Mouse (Mus musculus) intestine, embryonic 14.5 days (tissue): ENCODE results near the gene H2-DMa. TPM values are rescaled to one million over a fixed set of nuclear protein-coding genes. Genes with fewer than 3 reads are reported as not detected.
A peak's percentile ranks its signal among the peaks of the same experiment; 100 is the strongest.

Experiments
- ATAC-seq: fragments of 200-750 bp; cut with Nextera tagmentation; replicated peaks from 2 replicates; pipeline ENCODE4 v1.8.0; 2017; ENCODE audit warnings: low read depth, moderate number of reproducible peaks, moderate TSS enrichment, moderate library complexity; ENCODE audit not compliant: low FRiP score, low TSS enrichment
- DNase-seq: peaks from one replicate; pipeline ENCODE4 v3.0.0-alpha.2; 2018; ENCODE audit warnings: low spot score
- H3K27ac ChIP-seq: fragments of 300-500 bp; sonication (generic); 2 replicates; pipeline ENCODE4 v1.5.1; 2014; ENCODE audit warnings: low read depth, mild to moderate bottlenecking, control low read depth
- H3K27me3 ChIP-seq: fragments of 300-500 bp; sonication (generic); replicated peaks from 2 replicates; pipeline ENCODE4 v1.6.1; 2014; ENCODE audit warnings: low read length, control low read depth; ENCODE audit not compliant: control insufficient read depth, insufficient read depth
- H3K36me3 ChIP-seq: fragments of 300-500 bp; sonication (generic); 2 replicates; pipeline ENCODE4 v1.6.1; 2014; ENCODE audit warnings: low read length, control low read depth; ENCODE audit not compliant: control insufficient read depth, insufficient read depth
- H3K4me1 ChIP-seq: fragments of 300-500 bp; sonication (generic); replicated peaks from 2 replicates; pipeline ENCODE4 v1.6.1; 2014; ENCODE audit warnings: low read length, control low read depth, mixed read lengths; ENCODE audit not compliant: control insufficient read depth, insufficient read depth
- H3K4me2 ChIP-seq: fragments of 300-500 bp; sonication (generic); 2 replicates; pipeline ENCODE4 v1.6.1; 2014; ENCODE audit warnings: low read length
- H3K4me3 ChIP-seq: fragments of 300-500 bp; sonication (generic); 2 replicates; pipeline ENCODE4 v1.5.1; 2014; ENCODE audit warnings: low read depth, low read length, control low read depth, mixed read lengths
- H3K9ac ChIP-seq: fragments of 300-500 bp; sonication (generic); 2 replicates; pipeline ENCODE4 v1.6.1; 2014; ENCODE audit warnings: mild to moderate bottlenecking, low read length
- H3K9me3 ChIP-seq: fragments of 300-500 bp; sonication (generic); 2 replicates; pipeline ENCODE4 v1.6.1; 2016; ENCODE audit warnings: low read length, control low read depth; ENCODE audit not compliant: control insufficient read depth
- WGBS: fragments of 180-500 bp; shearing (Covaris S2); extraction: QIAGEN DNeasy Blood & Tissue Kit; methylation state at CpG from one replicate; pipeline ENCODE4 v1.1.7; 2014; 5-methylcytosine and 5-hydroxymethylcytosine counted together
- polyA plus RNA-seq: library from polyadenylated mRNA; unstranded; fragments of >200 nt; fragmentation: Nextera tagmentation; extraction: Ambion mirVana; gene quantifications from 2 replicates; pipeline ENCODE4 v1.2.1, GENCODE M21; 2014

The H2-DMa gene
- polyA plus RNA-seq, 1 experiment from 2014 or later, result 11.0 TPM

GRCm38 (mm10) chr17:34108460-34108859 lies 10.9 kb upstream of the H2-DMa start:
- Histone ChIP-seq H3K4me2 (no peak overlapping the region), H3K36me3 (peaks cover 45% of the 10 kb centered on the region), H3K9me3 (no peaks in the 10 kb centered on the region), H3K27ac (no peak overlapping the region), H3K9ac (no peak overlapping the region), H3K4me3 (no peak overlapping the region), H3K27me3 (no peaks in the 10 kb centered on the region), H3K4me1 (no peaks in the 10 kb centered on the region)
- WGBS, result 81% methylated on average over 5 of the region's 6 CpGs
- DNase-seq, result no peak
- no peak for ATAC-seq

- H3K27ac ChIP-seq, result no peak overlapping the region
- WGBS, result 75% methylated on average over 14 of the region's 14 CpGs
- no peak overlapping the region for H3K9ac ChIP-seq
- H3K4me2 ChIP-seq, result no peak overlapping the region
- H3K4me3 ChIP-seq, result no peak overlapping the region
- peak; percentile 20; the same call in 1 of the 2 replicates for ATAC-seq
- DNase-seq, result no peak
- no peaks in the 10 kb centered on the region for H3K9me3 ChIP-seq
- H3K4me1 ChIP-seq, result no peaks in the 10 kb centered on the region
- H3K27me3 ChIP-seq, result no peaks in the 10 kb centered on the region
- H3K36me3 ChIP-seq, result peaks cover 53% of the 10 kb centered on the region
These were observed 10.1 kb upstream of the H2-DMa start for GRCm38 (mm10) chr17:34109038-34109805.

GRCm38 (mm10) chr17:34109806-34110195 lies 9.5 kb upstream of the H2-DMa start:
- H3K27me3 ChIP-seq, result no peaks in the 10 kb centered on the region
- no peak overlapping the region for H3K27ac ChIP-seq
- no peaks in the 10 kb centered on the region for H3K9me3 ChIP-seq
- H3K4me2 ChIP-seq, result no peak overlapping the region
- no peak overlapping the region for H3K4me3 ChIP-seq
- H3K9ac ChIP-seq, result no peak overlapping the region
- ATAC-seq, result peak; percentile 16; the same call in 1 of the 2 replicates
- no peak for DNase-seq
- no peaks in the 10 kb centered on the region for H3K4me1 ChIP-seq
- WGBS, result 66% methylated on average over 3 of the region's 3 CpGs
- peaks cover 58% of the 10 kb centered on the region for H3K36me3 ChIP-seq

GRCm38 (mm10) chr17:34110309-34110708 lies 9.0 kb upstream of the H2-DMa start:
- DNase-seq (no peak), ATAC-seq (no peak)
- no peak overlapping the region for H3K9ac ChIP-seq
- H3K4me1 ChIP-seq, result 0 out of 2 replicates have a peak, but pooled peaks cover 2% of the 10 kb centered on the region
- H3K27ac ChIP-seq, result no peak overlapping the region
- no peaks in the 10 kb centered on the region for H3K9me3 ChIP-seq
- H3K4me2 ChIP-seq, result no peak overlapping the region
- H3K27me3 ChIP-seq, result no peaks in the 10 kb centered on the region
- peaks cover 64% of the 10 kb centered on the region for H3K36me3 ChIP-seq
- H3K4me3 ChIP-seq, result no peak overlapping the region
- 71% methylated on average over 8 of the region's 8 CpGs for WGBS

GRCm38 (mm10) chr17:34114114-34114513 lies 5.2 kb upstream of the H2-DMa start:
- H3K9ac ChIP-seq, result no peak overlapping the region
- H3K27ac ChIP-seq, result no peak overlapping the region
- H3K4me1 ChIP-seq, result peaks cover 9% of the 10 kb centered on the region
- no peak overlapping the region for H3K4me2 ChIP-seq
- H3K4me3 ChIP-seq, result no peak overlapping the region
- H3K36me3 ChIP-seq, result peaks cover 97% of the 10 kb centered on the region
- H3K9me3 ChIP-seq, result no peaks in the 10 kb centered on the region
- H3K27me3 ChIP-seq, result no peaks in the 10 kb centered on the region
- ATAC-seq (no peak), DNase-seq (no peak)
- WGBS, result 89% methylated on average over 7 of the region's 7 CpGs

GRCm38 (mm10) chr17:34116736-34117370 lies 2.5 kb upstream of the H2-DMa start:
- WGBS, result 28% methylated on average over 7 of the region's 7 CpGs
- H3K27ac ChIP-seq, result no peak overlapping the region
- no peak for ATAC-seq
- H3K9me3 ChIP-seq, result no peaks in the 10 kb centered on the region
- H3K27me3 ChIP-seq, result no peaks in the 10 kb centered on the region
- H3K9ac ChIP-seq, result peak overlapping the region; percentile 89
- H3K36me3 ChIP-seq, result peaks cover 71% of the 10 kb centered on the region
- H3K4me3 ChIP-seq, result peak overlapping the region; percentile 95
- no peak for DNase-seq
- peak overlapping the region; percentile 97 for H3K4me2 ChIP-seq
- H3K4me1 ChIP-seq, result peaks cover 9% of the 10 kb centered on the region

- 1% methylated on average over 5 of the region's 5 CpGs for WGBS
These were observed 1.8 kb upstream of the H2-DMa start for GRCm38 (mm10) chr17:34117421-34118112.

GRCm38 (mm10) chr17:34118113-34118872 lies 1.0 kb upstream of the H2-DMa start:
- 2% methylated on average over 67 of the region's 67 CpGs for WGBS
- no peak for ATAC-seq
- peaks cover 56% of the 10 kb centered on the region for H3K36me3 ChIP-seq

More at GRCm38 (mm10) chr17:34117421-34118112, 1.8 kb upstream of the H2-DMa start:
- ATAC-seq (no peak), DNase-seq (no peak)
- Histone ChIP-seq H3K27ac (no peak overlapping the region), H3K4me2 (peak overlapping the region; percentile 97), H3K36me3 (peaks cover 64% of the 10 kb centered on the region), H3K4me3 (peak overlapping the region; percentile 95), H3K27me3 (no peaks in the 10 kb centered on the region), H3K9me3 (no peaks in the 10 kb centered on the region), H3K4me1 (peaks cover 9% of the 10 kb centered on the region), H3K9ac (peak overlapping the region; percentile 89)

More at GRCm38 (mm10) chr17:34118113-34118872, 1.0 kb upstream of the H2-DMa start:
- H3K9ac ChIP-seq, result peak overlapping the region; percentile 89
- H3K4me1 ChIP-seq, result peaks cover 9% of the 10 kb centered on the region
- no peaks in the 10 kb centered on the region for H3K27me3 ChIP-seq
- H3K4me2 ChIP-seq, result peak overlapping the region; percentile 97
- H3K4me3 ChIP-seq, result peak overlapping the region; percentile 95
- peak; percentile 74 for DNase-seq
- peak overlapping the region; percentile 100 for H3K27ac ChIP-seq
- H3K9me3 ChIP-seq, result no peaks in the 10 kb centered on the region
